Mouse (Mus musculus) ES-E14 (cell line): Measurements from ENCODE around the gene Adam33. TPM values are rescaled to one million over a fixed set of nuclear protein-coding genes. Genes with fewer than 3 reads are reported as not detected.

Source experiments
- DNase-seq: peaks from one replicate; pipeline ENCODE4 v3.0.0-alpha.2; 2013; ENCODE audit warnings: low read depth, low spot score
- H3K27ac ChIP-seq: 2 replicates; pipeline ENCODE4 v1.5.1; 2012; ENCODE audit warnings: low read depth, mild to moderate bottlenecking, low read length, moderate library complexity, mixed read lengths; ENCODE audit not compliant: poor library complexity, insufficient read depth, severe bottlenecking
- H3K36me3 ChIP-seq: 2 replicates; pipeline ENCODE4 v1.6.1; 2012; ENCODE audit warnings: mild to moderate bottlenecking, low read length, moderate library complexity, mixed read lengths; ENCODE audit not compliant: control insufficient read depth, poor library complexity, insufficient read depth, severe bottlenecking
- H3K4me1 ChIP-seq, 2 experiments: fragments of 150-350 bp in 1 of 2; sonication (generic) in 1 of 2; 2 replicates each; pipeline ENCODE4 v1.6.1; 2012; ENCODE audit warnings: low read length in 2 of 2, mild to moderate bottlenecking in 1 of 2, mixed read lengths in 1 of 2; ENCODE audit not compliant: control insufficient read depth in 2 of 2, insufficient read depth in 2 of 2, poor library complexity in 1 of 2
- H3K4me3 ChIP-seq, 2 experiments: fragments of 150-350 bp in 1 of 2; sonication (generic) in 1 of 2; 2 replicates each; pipeline ENCODE4 v1.5.1; 2012; ENCODE audit warnings: low read length in 2 of 2, low read depth in 1 of 2, mild to moderate bottlenecking in 1 of 2, mixed read lengths in 1 of 2; ENCODE audit not compliant: insufficient read depth in 1 of 2, poor library complexity in 1 of 2, severe bottlenecking in 1 of 2
- H3K9ac ChIP-seq: 2 replicates; pipeline ENCODE4 v1.6.1; 2012; ENCODE audit warnings: low read depth, mild to moderate bottlenecking, low read length, mixed read lengths; ENCODE audit not compliant: poor library complexity, insufficient read depth, severe bottlenecking
- H3K9me3 ChIP-seq: fragments of 150-350 bp; sonication (generic); 2 replicates; pipeline ENCODE4 v1.6.1; 2012; ENCODE audit warnings: low read depth, mild to moderate bottlenecking, low read length; ENCODE audit not compliant: control insufficient read depth, insufficient read depth
- CHD2 ChIP-seq: IDR thresholded peaks from 2 replicates; pipeline ENCODE4 v1.6.1; 2014; ENCODE audit warnings: mild to moderate bottlenecking, low read depth, low read length, inconsistent platforms
- HCFC1 ChIP-seq: IDR thresholded peaks from 2 replicates; pipeline ENCODE4 v1.6.1; 2012; ENCODE audit warnings: low read length, inconsistent platforms, borderline replicate concordance; ENCODE audit not compliant: insufficient read depth
- MAFK ChIP-seq: IDR thresholded peaks from 2 replicates; pipeline ENCODE4 v1.6.1; 2014; ENCODE audit warnings: mild to moderate bottlenecking, low read depth, low read length, inconsistent platforms; ENCODE audit not compliant: insufficient read depth
- ZC3H11A ChIP-seq: IDR thresholded peaks from 2 replicates; pipeline ENCODE4 v1.6.1; 2012; ENCODE audit warnings: low read depth, mild to moderate bottlenecking, inconsistent platforms, low read length, borderline replicate concordance
- ZNF384 ChIP-seq: IDR thresholded peaks from 2 replicates; pipeline ENCODE4 v1.6.1; 2012; ENCODE audit warnings: low read depth, low read length, inconsistent platforms
- in situ Hi-C, 2 experiments: fragments of 600-800 bp; cut with MboI; formaldehyde crosslinking; loops; one replicate each; pipeline ENCODE4 v1.15.1; 2025; ENCODE audit warnings: low sequenced_read_pairs in 2 of 2, inconsistent platforms in 1 of 2; ENCODE audit not compliant: unreplicated experiment in 2 of 2
- total RNA-seq: library from RNA; depleted of rRNA; stranded (reverse); fragments of 300-350 nt; gene quantifications from 2 replicates; pipeline ENCODE4 v1.2.3, GENCODE M21; 2012

Adam33 gene
- total RNA-seq, 1 experiment = 0.40 TPM

- DNase-seq = peak; percentile 86
- H3K36me3 ChIP-seq = no peaks in the 10 kb centered on the region
- in situ Hi-C loops = loop anchor here in 1 of 2 experiments (10.0 kb wide), 1 partner anchor 359 kb away; no protein-coding TSS in a partner anchor
- no peak overlapping the region for H3K27ac ChIP-seq
- peak overlapping the region in 1 of 2 experiments; percentile 33; a peak in 1 of 4 replicates for H3K4me3 ChIP-seq
- TF ChIP-seq HCFC1 (no peak), ZNF384 (no peak), ZC3H11A (no peak)
- H3K4me1 ChIP-seq = peaks cover 0 to 16% of the 10 kb centered on the region in 2 experiments; a peak in 1 of 4 replicates
- no peak overlapping the region for H3K9ac ChIP-seq
- no peaks in the 10 kb centered on the region for H3K9me3 ChIP-seq
These were observed 8.0 kb downstream of the Adam33 start for GRCm38 (mm10) chr2:131055631-131056030.

DNA sequence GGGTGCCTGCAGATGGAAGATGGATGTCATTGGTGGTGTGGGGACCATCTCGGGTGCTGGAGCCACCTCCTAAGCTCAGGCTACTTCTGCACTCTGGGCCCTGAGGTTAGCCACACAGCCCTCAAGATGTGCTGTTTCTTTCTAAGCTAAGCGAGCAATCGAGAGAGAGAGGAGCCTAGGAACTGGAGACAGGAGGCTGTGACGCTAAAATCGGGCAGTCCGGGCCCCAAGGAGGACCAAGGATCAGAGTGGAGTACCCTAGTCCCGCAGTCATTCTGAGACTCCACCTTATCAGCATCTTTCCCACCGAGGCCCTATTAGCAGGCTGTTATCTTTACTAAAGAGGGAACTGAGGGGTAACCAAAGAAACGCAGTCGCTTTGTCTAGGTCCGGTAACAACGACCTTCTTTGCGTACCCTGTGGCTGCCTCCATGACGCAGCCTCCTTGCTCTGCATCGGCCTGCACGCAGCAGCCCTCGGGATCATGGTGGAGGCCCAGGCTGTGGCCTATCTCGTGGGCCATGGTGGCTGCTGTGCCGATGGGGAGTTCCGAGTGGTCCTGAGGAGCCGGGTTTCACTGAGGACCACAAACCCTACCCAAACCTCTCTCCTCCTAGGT, 8.9 kb downstream of the Adam33 start:
- TF ChIP-seq ZC3H11A (no peak), ZNF384 (no peak), CHD2 (no peak), HCFC1 (no peak), MAFK (no peak)
- Histone ChIP-seq H3K27ac (no peak overlapping the region), H3K9ac (0 out of 2 replicates have a peak overlapping the region, but pooled peaks have one; percentile 19), H3K9me3 (no peaks in the 10 kb centered on the region), H3K4me1 (peaks cover 0 to 16% of the 10 kb centered on the region in 2 experiments; a peak in 1 of 4 replicates), H3K4me3 (peak overlapping the region; percentile 35 to 54; a peak in 3 of 4 replicates), H3K36me3 (no peaks in the 10 kb centered on the region)
- in situ Hi-C loops = loop anchor here in 1 of 2 experiments (10.0 kb wide), 1 partner anchor 360 kb away; no protein-coding TSS in a partner anchor
- no peak for DNase-seq

DNA sequence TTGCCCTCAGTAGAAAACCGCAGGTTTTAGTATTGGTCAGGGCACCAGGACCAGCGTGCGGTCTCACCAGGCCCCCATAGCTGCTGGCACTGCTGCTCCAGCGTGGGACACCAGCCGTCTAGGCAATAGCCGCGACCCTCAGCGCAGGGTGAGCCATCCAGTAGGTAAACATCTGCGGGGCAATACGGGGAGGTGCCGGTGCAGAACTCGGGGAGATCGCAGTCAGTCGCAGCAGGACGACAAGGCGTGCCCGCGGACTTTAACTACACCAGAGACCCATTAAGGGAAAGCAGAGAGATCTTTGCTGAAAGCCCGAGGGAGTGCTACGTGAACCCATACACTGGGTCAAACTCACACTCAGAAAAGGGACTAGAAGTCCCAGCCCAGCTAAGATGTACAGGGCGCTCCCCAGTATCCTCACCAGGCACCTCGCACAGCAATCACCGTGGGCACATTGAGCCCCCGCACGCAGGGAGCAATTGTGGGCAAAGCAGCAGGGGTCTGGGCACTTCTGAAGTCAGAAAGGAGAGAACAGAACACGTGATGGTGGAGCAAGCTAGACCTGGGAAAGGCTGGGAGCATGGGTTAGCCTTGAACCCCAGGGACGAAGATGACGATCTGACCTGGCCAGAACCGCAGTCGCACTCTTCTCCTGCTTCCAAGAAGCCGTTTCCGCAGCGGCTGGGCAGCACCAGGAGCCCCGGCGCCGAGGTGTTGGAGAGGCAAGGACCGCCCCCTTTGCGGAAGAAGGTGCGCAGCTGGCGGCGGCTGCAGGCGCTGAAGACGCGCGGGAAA, 9.6 kb downstream of the Adam33 start:
- Histone ChIP-seq H3K27ac (no peak overlapping the region), H3K4me1 (peaks cover 0 to 16% of the 10 kb centered on the region in 2 experiments; a peak in 1 of 4 replicates), H3K9me3 (no peaks in the 10 kb centered on the region), H3K36me3 (no peaks in the 10 kb centered on the region), H3K9ac (no peak overlapping the region), H3K4me3 (peak overlapping the region; percentile 35 to 54)
- no peak for TF ChIP-seq ZNF384
- no peak for TF ChIP-seq MAFK
- no peak for TF ChIP-seq HCFC1
- TF ChIP-seq CHD2 = no peak
- in situ Hi-C loops = loop anchor here in 1 of 2 experiments (10.0 kb wide), 1 partner anchor 361 kb away; no protein-coding TSS in a partner anchor
- DNase-seq = no peak

DNA sequence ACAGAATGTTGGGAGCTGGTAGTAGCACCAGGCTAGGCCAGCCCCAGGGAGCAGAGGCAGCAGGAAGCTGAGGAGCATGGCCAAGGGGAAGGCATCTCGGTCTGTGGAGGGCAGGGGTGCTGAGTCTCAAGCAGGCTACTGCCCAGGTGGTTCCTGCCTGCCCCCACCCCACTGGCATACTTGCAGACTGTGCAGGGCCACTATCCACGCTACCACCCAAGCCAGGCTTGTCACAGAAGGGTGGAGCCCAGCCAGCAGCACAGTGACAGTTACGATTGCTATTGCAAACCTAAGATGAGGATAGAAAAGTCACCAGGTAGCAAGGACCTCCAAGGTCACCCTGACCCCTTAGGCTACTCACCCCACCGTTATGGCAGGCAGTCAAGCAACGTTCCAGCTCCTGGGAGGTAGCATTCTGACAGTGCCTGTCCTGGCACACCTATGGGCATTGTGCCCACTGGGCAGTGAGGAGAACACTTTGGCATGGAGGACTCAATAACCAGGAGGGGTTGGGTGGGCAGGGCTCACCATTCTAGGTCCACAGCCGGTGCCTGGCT, 10.7 kb downstream of the Adam33 start:
- no peak overlapping the region for H3K27ac ChIP-seq
- H3K4me1 ChIP-seq = peaks cover 0 to 16% of the 10 kb centered on the region in 2 experiments; a peak in 1 of 4 replicates
- H3K9ac ChIP-seq = no peak overlapping the region
- DNase-seq = no peak
- TF ChIP-seq CHD2 (no peak), HCFC1 (no peak), ZNF384 (no peak), ZC3H11A (no peak), MAFK (no peak)
- in situ Hi-C loops = loop anchor here in 1 of 2 experiments (10.0 kb wide), 1 partner anchor 362 kb away; no protein-coding TSS in a partner anchor
- no peaks in the 10 kb centered on the region for H3K36me3 ChIP-seq
- H3K9me3 ChIP-seq = no peaks in the 10 kb centered on the region
- H3K4me3 ChIP-seq = no peak overlapping the region
